Mouse (Mus musculus): ENCODE measurements around the gene Gpcpd1. TPM values are rescaled to one million over a fixed set of nuclear protein-coding genes. Genes with fewer than 3 reads are reported as not detected.

Gene Gpcpd1
- polyA plus RNA-seq, 1 experiment from 2014 or later, result 29.7 TPM

- no peak for ATAC-seq (ENCODE audit: low FRiP score, low TSS enrichment)
- no peak for DNase-seq (ENCODE audit: low spot score)
- Histone ChIP-seq H3K4me3 (ENCODE audit: low read depth, low read length) (no peak overlapping the region), H3K27me3 (ENCODE audit: control insufficient read depth, insufficient read depth, low read length) (no peaks in the 10 kb centered on the region), H3K4me1 (replicated peaks; ENCODE audit: control insufficient read depth, insufficient read depth) (no peaks in the 10 kb centered on the region), H3K27ac (replicated peaks) (no peak overlapping the region), H3K4me2 (replicated peaks; ENCODE audit: low read depth) (no peak overlapping the region), H3K36me3 (ENCODE audit: control insufficient read depth, insufficient read depth, low read length) (no peaks in the 10 kb centered on the region), H3K9me3 (ENCODE audit: control insufficient read depth, low read length) (no peaks in the 10 kb centered on the region), H3K9ac (ENCODE audit: low read length) (no peak overlapping the region)
- WGBS, result 77% methylated on average over 7 of the region's 7 CpGs
- TF ChIP-seq EP300 (optimal IDR thresholded peaks at IDR 0.05) (no peak), CTCF (IDR thresholded peaks at IDR 0.05; ENCODE audit: low read depth) (peak; percentile 68)
These were observed 90.0 kb downstream of the Gpcpd1 start for GRCm38 (mm10) chr2:132497412-132498135.

- WGBS, result 75% methylated on average over 4 of the region's 4 CpGs
- TF ChIP-seq CTCF (IDR thresholded peaks at IDR 0.05; ENCODE audit: low read depth), result no peak
- TF ChIP-seq EP300 (optimal IDR thresholded peaks at IDR 0.05), result no peak
- DNase-seq (ENCODE audit: low spot score), result no peak
These were observed 94.3 kb downstream of the Gpcpd1 start for GRCm38 (mm10) chr2:132493184-132493583.

GRCm38 (mm10) chr2:132485454-132485853 is 102.1 kb downstream of the Gpcpd1 start:
- Histone ChIP-seq H3K4me2 (replicated peaks; ENCODE audit: low read depth) (no peak overlapping the region), H3K36me3 (ENCODE audit: control insufficient read depth, insufficient read depth, low read length) (no peaks in the 10 kb centered on the region), H3K4me3 (ENCODE audit: low read depth, low read length) (no peak overlapping the region), H3K27ac (replicated peaks) (no peak overlapping the region), H3K9ac (ENCODE audit: low read length) (no peak overlapping the region), H3K9me3 (ENCODE audit: control insufficient read depth, low read length) (no peaks in the 10 kb centered on the region), H3K4me1 (replicated peaks; ENCODE audit: control insufficient read depth, insufficient read depth) (no peaks in the 10 kb centered on the region), H3K27me3 (ENCODE audit: control insufficient read depth, insufficient read depth, low read length) (no peaks in the 10 kb centered on the region)
- TF ChIP-seq CTCF (IDR thresholded peaks at IDR 0.05; ENCODE audit: low read depth) (peak; percentile 90), EP300 (optimal IDR thresholded peaks at IDR 0.05) (no peak)
- 0% methylated on average over 1 of the region's 1 CpGs for WGBS
- ATAC-seq (ENCODE audit: low FRiP score, low TSS enrichment), result no peak
- peak; percentile 45 for DNase-seq (ENCODE audit: low spot score)

More at GRCm38 (mm10) chr2:132493184-132493583, 94.3 kb downstream of the Gpcpd1 start:
- Histone ChIP-seq H3K9ac (ENCODE audit: low read length) (no peak overlapping the region), H3K4me1 (replicated peaks; ENCODE audit: control insufficient read depth, insufficient read depth) (no peaks in the 10 kb centered on the region), H3K4me3 (ENCODE audit: low read depth, low read length) (no peak overlapping the region), H3K36me3 (ENCODE audit: control insufficient read depth, insufficient read depth, low read length) (no peaks in the 10 kb centered on the region), H3K9me3 (ENCODE audit: control insufficient read depth, low read length) (no peaks in the 10 kb centered on the region), H3K27me3 (ENCODE audit: control insufficient read depth, insufficient read depth, low read length) (no peaks in the 10 kb centered on the region), H3K27ac (replicated peaks) (no peak overlapping the region), H3K4me2 (replicated peaks; ENCODE audit: low read depth) (no peak overlapping the region)
- no peak for ATAC-seq (ENCODE audit: low FRiP score, low TSS enrichment)

DNA sequence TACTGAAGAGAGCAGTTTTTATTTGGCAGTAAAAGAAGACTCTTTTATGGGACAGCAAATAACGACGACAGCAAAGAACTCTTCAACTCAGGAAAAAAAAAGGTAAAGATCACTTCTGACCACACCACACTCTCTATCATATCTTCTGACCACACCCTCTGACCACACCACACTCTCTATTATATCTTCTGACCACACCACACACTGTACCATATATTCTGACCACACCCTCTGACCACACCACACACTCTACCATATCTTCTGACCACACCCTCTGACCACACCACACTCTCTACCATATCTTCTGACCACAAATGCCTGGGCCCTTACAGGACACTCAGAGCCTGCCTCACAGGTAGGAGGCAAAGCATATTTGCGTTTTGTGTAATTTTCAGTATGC is 106.0 kb downstream of the Gpcpd1 start:
- Histone ChIP-seq H3K4me2 (replicated peaks; ENCODE audit: low read depth) (no peak overlapping the region), H3K27me3 (ENCODE audit: control insufficient read depth, insufficient read depth, low read length) (no peaks in the 10 kb centered on the region), H3K9ac (ENCODE audit: low read length) (no peak overlapping the region), H3K36me3 (ENCODE audit: control insufficient read depth, insufficient read depth, low read length) (no peaks in the 10 kb centered on the region), H3K4me3 (ENCODE audit: low read depth, low read length) (no peak overlapping the region), H3K27ac (replicated peaks) (no peak overlapping the region), H3K9me3 (ENCODE audit: control insufficient read depth, low read length) (no peaks in the 10 kb centered on the region), H3K4me1 (replicated peaks; ENCODE audit: control insufficient read depth, insufficient read depth) (no peaks in the 10 kb centered on the region)
- TF ChIP-seq CTCF (IDR thresholded peaks at IDR 0.05; ENCODE audit: low read depth) (no peak), EP300 (optimal IDR thresholded peaks at IDR 0.05) (no peak)
- DNase-seq (ENCODE audit: low spot score) (peak; percentile 36), ATAC-seq (ENCODE audit: low FRiP score, low TSS enrichment) (peak; percentile 94)
- 67% methylated on average over 3 of the region's 3 CpGs for WGBS

Other genes with a start within 250 kb of the Gpcpd1 start
- gene Prokr2, start 202.3 kb downstream of the Gpcpd1 start, polyA plus RNA-seq (2015; fragmentation: Nextera tagmentation; extraction: Ambion mirVana), result 0.07 TPM in 1 of 2 replicates, not detected in the other
- 9.8 and 10.5 TPM in 2 replicates for gene Shld1, start 99.2 kb upstream of the Gpcpd1 start, polyA plus RNA-seq (2015; fragmentation: Nextera tagmentation; extraction: Ambion mirVana)
- 9.3 and 9.5 TPM in 2 replicates for gene Chgb, start 193.5 kb upstream of the Gpcpd1 start, polyA plus RNA-seq (2015; fragmentation: Nextera tagmentation; extraction: Ambion mirVana)
- 26.8 and 37.5 TPM in 2 replicates for gene Trmt6, start 228.3 kb upstream of the Gpcpd1 start, polyA plus RNA-seq (2015; fragmentation: Nextera tagmentation; extraction: Ambion mirVana)
- gene Mcm8, start 228.4 kb upstream of the Gpcpd1 start, polyA plus RNA-seq (2015; fragmentation: Nextera tagmentation; extraction: Ambion mirVana), result 3.5 and 3.6 TPM in 2 replicates